Mouse (Mus musculus) embryonic facial prominence, embryonic 11.5 days (tissue): ENCODE measurements around the gene Cuedc1. TPM values are rescaled to one million over a fixed set of nuclear protein-coding genes. Genes with fewer than 3 reads are reported as not detected.
A peak's percentile ranks its signal among the peaks of the same experiment; 100 is the strongest.

ENCODE experiments used
- ATAC-seq: fragments of 200-750 bp; cut with Nextera tagmentation; replicated peaks from 2 replicates; pipeline ENCODE4 v1.8.0; 2017; ENCODE audit warnings: low read depth; ENCODE audit not compliant: insufficient number of reproducible peaks, low FRiP score, low TSS enrichment
- DNase-seq: peaks from one replicate; pipeline ENCODE4 v3.0.0-alpha.2; 2015; ENCODE audit warnings: low spot score
- H3K27ac ChIP-seq: fragments of 300-500 bp; sonication (generic); replicated peaks from 2 replicates; pipeline ENCODE4 v1.5.1; 2014; ENCODE audit warnings: mild to moderate bottlenecking, low read depth, low read length, control low read depth
- H3K27me3 ChIP-seq: fragments of 300-500 bp; sonication (generic); 2 replicates; pipeline ENCODE4 v1.6.1; 2014; ENCODE audit warnings: mild to moderate bottlenecking, low read length, moderate library complexity, mixed read lengths; ENCODE audit not compliant: control insufficient read depth, insufficient read depth
- H3K36me3 ChIP-seq: fragments of 300-500 bp; sonication (generic); replicated peaks from 2 replicates; pipeline ENCODE4 v1.6.1; 2014; ENCODE audit warnings: low read depth, mild to moderate bottlenecking, low read length, moderate library complexity, mixed read lengths; ENCODE audit not compliant: control insufficient read depth, insufficient read depth
- H3K4me1 ChIP-seq: fragments of 300-500 bp; sonication (generic); 2 replicates; pipeline ENCODE4 v1.6.1; 2014; ENCODE audit warnings: low read length, mixed read lengths; ENCODE audit not compliant: control insufficient read depth, insufficient read depth
- H3K4me2 ChIP-seq: fragments of 300-500 bp; sonication (generic); 2 replicates; pipeline ENCODE4 v1.6.1; 2014; ENCODE audit warnings: low read depth, mild to moderate bottlenecking, control low read depth, low read length, moderate library complexity
- H3K4me3 ChIP-seq: fragments of 300-500 bp; sonication (generic); 2 replicates; pipeline ENCODE4 v1.5.1; 2014; ENCODE audit warnings: low read depth, low read length, control low read depth
- H3K9ac ChIP-seq: fragments of 300-500 bp; sonication (generic); replicated peaks from 2 replicates; pipeline ENCODE4 v1.6.1; 2014; ENCODE audit warnings: mild to moderate bottlenecking, control low read depth, low read length
- H3K9me3 ChIP-seq: fragments of 300-500 bp; sonication (generic); replicated peaks from 2 replicates; pipeline ENCODE4 v1.6.1; 2016; ENCODE audit warnings: mild to moderate bottlenecking, low read length, inconsistent platforms, mixed read lengths; ENCODE audit not compliant: control insufficient read depth
- WGBS: fragments of 180-500 bp; shearing (Covaris S2); extraction: QIAGEN DNeasy Blood & Tissue Kit; methylation state at CpG from one replicate; pipeline ENCODE4 v1.1.7; 2014; 5-methylcytosine and 5-hydroxymethylcytosine counted together
- polyA plus RNA-seq: library from polyadenylated mRNA; unstranded; fragments of >200 nt; fragmentation: Nextera tagmentation; extraction: Ambion mirVana; gene quantifications from 2 replicates; pipeline ENCODE4 v1.2.1, GENCODE M21; 2014

Gene Cuedc1
- polyA plus RNA-seq, 1 experiment from 2014 or later, result 11.2 TPM

- Histone ChIP-seq H3K9me3 (no peaks in the 10 kb centered on the region), H3K4me2 (no peak overlapping the region), H3K27me3 (no peaks in the 10 kb centered on the region), H3K27ac (no peak overlapping the region), H3K9ac (no peak overlapping the region), H3K36me3 (peaks cover 2% of the 10 kb centered on the region), H3K4me3 (no peak overlapping the region), H3K4me1 (no peaks in the 10 kb centered on the region)
- 95% methylated on average over 2 of the region's 2 CpGs for WGBS
- DNase-seq (no peak), ATAC-seq (no peak)
Observed at GRCm38 (mm10) chr11:88207697-88208096, 109.8 kb downstream of the Cuedc1 start.

GRCm38 (mm10) chr11:88211824-88212582 lies 114.1 kb downstream of the Cuedc1 start:
- Histone ChIP-seq H3K27me3 (no peaks in the 10 kb centered on the region), H3K9me3 (no peaks in the 10 kb centered on the region), H3K4me1 (no peaks in the 10 kb centered on the region), H3K4me3 (no peak overlapping the region), H3K4me2 (no peak overlapping the region), H3K36me3 (peaks cover 2% of the 10 kb centered on the region), H3K27ac (no peak overlapping the region), H3K9ac (no peak overlapping the region)
- DNase-seq (no peak), ATAC-seq (no peak)
- WGBS, result 85% methylated on average over 5 of the region's 5 CpGs

GRCm38 (mm10) chr11:88213757-88214156 lies 115.9 kb downstream of the Cuedc1 start:
- no peak overlapping the region for H3K27ac ChIP-seq
- no peak overlapping the region for H3K4me3 ChIP-seq
- no peak overlapping the region for H3K4me2 ChIP-seq
- no peaks in the 10 kb centered on the region for H3K4me1 ChIP-seq
- H3K36me3 ChIP-seq, result peaks cover 2% of the 10 kb centered on the region
- H3K9ac ChIP-seq, result no peak overlapping the region
- no peaks in the 10 kb centered on the region for H3K27me3 ChIP-seq
- 63% methylated on average over 6 of the region's 6 CpGs for WGBS
- no peaks in the 10 kb centered on the region for H3K9me3 ChIP-seq
- ATAC-seq (no peak), DNase-seq (no peak)

- DNase-seq (no peak), ATAC-seq (peak; percentile 53)
- peaks cover 2% of the 10 kb centered on the region; the same call in 1 of the 2 replicates for H3K36me3 ChIP-seq
- no peaks in the 10 kb centered on the region for H3K27me3 ChIP-seq
- no peak overlapping the region for H3K4me2 ChIP-seq
- H3K9me3 ChIP-seq, result no peaks in the 10 kb centered on the region
- no peaks in the 10 kb centered on the region for H3K4me1 ChIP-seq
- H3K9ac ChIP-seq, result no peak overlapping the region
- WGBS, result 59% methylated on average over 21 of the region's 21 CpGs
- H3K27ac ChIP-seq, result no peak overlapping the region
- H3K4me3 ChIP-seq, result no peak overlapping the region
Observed at GRCm38 (mm10) chr11:88214881-88215831, 117.3 kb downstream of the Cuedc1 start.

- H3K36me3 ChIP-seq, result peaks cover 2% of the 10 kb centered on the region; the same call in 1 of the 2 replicates
- ATAC-seq, result 0 out of 2 replicates have a peak, but pooled peaks have one; percentile 17
- H3K27ac ChIP-seq, result no peak overlapping the region
- H3K4me2 ChIP-seq, result no peak overlapping the region
- H3K4me1 ChIP-seq, result no peaks in the 10 kb centered on the region
- no peaks in the 10 kb centered on the region for H3K27me3 ChIP-seq
- peak; percentile 87 for DNase-seq
- H3K9ac ChIP-seq, result 0 out of 2 replicates have a peak overlapping the region, but pooled peaks have one; percentile 3
- H3K4me3 ChIP-seq, result no peak overlapping the region
- 24% methylated on average over 10 of the region's 10 CpGs for WGBS
- H3K9me3 ChIP-seq, result no peaks in the 10 kb centered on the region
Observed at GRCm38 (mm10) chr11:88216231-88216685, 118.4 kb downstream of the Cuedc1 start.

- no peak overlapping the region for H3K9ac ChIP-seq
- ATAC-seq (no peak), DNase-seq (no peak)
- no peaks in the 10 kb centered on the region for H3K27me3 ChIP-seq
- WGBS, result 84% methylated on average over 6 of the region's 6 CpGs
- H3K4me2 ChIP-seq, result no peak overlapping the region
- H3K4me1 ChIP-seq, result no peaks in the 10 kb centered on the region
- H3K9me3 ChIP-seq, result no peaks in the 10 kb centered on the region
- no peak overlapping the region for H3K27ac ChIP-seq
- H3K36me3 ChIP-seq, result no peaks in the 10 kb centered on the region
- no peak overlapping the region for H3K4me3 ChIP-seq
Observed at GRCm38 (mm10) chr11:88218155-88218554, 120.3 kb downstream of the Cuedc1 start.

GRCm38 (mm10) chr11:88218586-88218985 lies 120.7 kb downstream of the Cuedc1 start:
- 65% methylated on average over 7 of the region's 7 CpGs for WGBS
- Histone ChIP-seq H3K36me3 (no peaks in the 10 kb centered on the region), H3K27ac (no peak overlapping the region), H3K4me3 (no peak overlapping the region), H3K4me2 (no peak overlapping the region), H3K4me1 (no peaks in the 10 kb centered on the region), H3K9ac (no peak overlapping the region), H3K9me3 (no peaks in the 10 kb centered on the region), H3K27me3 (no peaks in the 10 kb centered on the region)
- DNase-seq (no peak), ATAC-seq (no peak)
